Mouse (Mus musculus): ENCODE results near the gene Gm29564. TPM values are rescaled to one million over a fixed set of nuclear protein-coding genes. Genes with fewer than 3 reads are reported as not detected.
"Not testable (repeated sequence)": the region's sequence is repeated elsewhere in the genome, so short reads cannot be mapped to it uniquely, and the experiment has no call there.

Gm29564 gene
- polyA plus RNA-seq (2014; fragmentation: Nextera tagmentation; extraction: Ambion mirVana): not detected in 2 replicates

GRCm38 (mm10) chrY:78212693-78213092, at the start of gene Gm29564:
TSS of gene Gm29564 (plus strand) at chrY:78212993.
- H3K4me3 ChIP-seq (ENCODE audit: low read depth, low read length); ATAC-seq (ENCODE audit: insufficient number of reproducible peaks, insufficient read depth, low FRiP score, low read depth); H3K4me2 ChIP-seq (replicated peaks; ENCODE audit: low read depth, low read length); H3K4me1 ChIP-seq (ENCODE audit: control insufficient read depth, insufficient read depth, low read length); H3K36me3 ChIP-seq (ENCODE audit: control insufficient read depth, insufficient read depth, low read length); H3K27me3 ChIP-seq (ENCODE audit: control insufficient read depth, insufficient read depth, low read length); H3K9me3 ChIP-seq (ENCODE audit: control insufficient read depth, low read depth, low read length); H3K27ac ChIP-seq (ENCODE audit: low read length); H3K9ac ChIP-seq (replicated peaks; ENCODE audit: low read depth, low read length): not testable (repeated sequence)
- WGBS: no CpG with 5 or more reads among the region's 6 CpGs

Other genes starting within 250 kb of the Gm29564 start
- gene Gm20867, start 249.8 kb upstream of the Gm29564 start, polyA plus RNA-seq (2014; fragmentation: Nextera tagmentation; extraction: Ambion mirVana): not detected in 2 replicates

Measured in stomach, embryonic 14.5 days (tissue).